ENCODE assay signal across 8 mouse cellular contexts in the genomic region with DNA sequence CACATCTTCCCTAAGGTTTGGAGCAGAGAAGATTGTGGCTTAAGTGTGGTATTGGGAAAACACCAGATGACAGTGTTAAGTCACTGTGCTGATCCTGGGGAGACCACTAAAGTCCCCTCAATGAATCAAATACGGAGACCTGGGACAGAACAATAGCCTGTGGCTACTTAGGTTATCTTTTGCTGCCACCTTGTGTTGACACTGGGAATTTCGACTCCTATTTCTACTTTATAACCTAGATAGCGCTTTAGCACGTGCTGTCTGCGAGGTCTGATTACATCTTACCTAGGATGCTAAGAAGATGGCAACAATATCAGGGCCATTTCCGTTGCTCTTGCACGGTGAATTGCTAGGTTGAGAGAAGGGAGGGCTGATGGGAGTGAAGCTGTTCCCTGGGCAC. TPM values are rescaled to one million over a fixed set of nuclear protein-coding genes. Genes with fewer than 3 reads are reported as not detected.
DNase-seq lines count a peak whose midpoint lies in the region; ATAC-seq and TF ChIP-seq lines count a peak whose summit lies in the region.

No protein-coding gene starts in this region.

- H3K27me3 ChIP-seq in intestine, embryonic 16.5 days (replicated peaks; ENCODE audit: control insufficient read depth, insufficient read depth, low read length), result 0 out of 2 replicates have a peak, but pooled peaks cover 10% of the 10 kb centered on the region
- peaks cover 8% of the 10 kb centered on the region; the same call in 1 of the 2 replicates for H3K27me3 ChIP-seq in midbrain, embryonic 11.5 days (ENCODE audit: control insufficient read depth, insufficient read depth, low read length)
- H3K27me3 ChIP-seq in spleen, adult 2 months (ENCODE audit: control insufficient read depth, insufficient read depth, low read length), result no peaks in the 10 kb centered on the region

- no peak overlapping the region for H3K4me2 ChIP-seq in intestine, embryonic 16.5 days (ENCODE audit: low read depth, low read length)
- no peak overlapping the region for H3K4me2 ChIP-seq in midbrain, embryonic 11.5 days

- H3K4me1 ChIP-seq in intestine, embryonic 16.5 days (ENCODE audit: control insufficient read depth, insufficient read depth, low read length), result peaks cover 5% of the 10 kb centered on the region; the same call in 1 of the 2 replicates
- H3K4me1 ChIP-seq in midbrain, embryonic 11.5 days (ENCODE audit: control insufficient read depth, insufficient read depth, low read length), result peaks cover 14% of the 10 kb centered on the region
- H3K4me1 ChIP-seq in spleen, adult 2 months (ENCODE audit: control insufficient read depth, insufficient read depth, insufficient read length), result 0 out of 2 replicates have a peak, but pooled peaks cover 3% of the 10 kb centered on the region

- TF ChIP-seq CTCF in spleen, adult 2 months (IDR thresholded peaks at IDR 0.05; ENCODE audit: extremely low read depth, insufficient read depth, insufficient read length, insufficient replicate concordance), result peak; percentile 23; the same call in 1 of the 2 replicates

- TF ChIP-seq POLR2A in spleen, adult 2 months (IDR thresholded peaks at IDR 0.05; ENCODE audit: low read depth, low read length), result no peak

- H3K9me3 ChIP-seq in intestine, embryonic 16.5 days (ENCODE audit: control insufficient read depth, low read length), result no peaks in the 10 kb centered on the region
- no peaks in the 10 kb centered on the region for H3K9me3 ChIP-seq in midbrain, embryonic 11.5 days (ENCODE audit: control insufficient read depth, low read length)

- peak; percentile 80 for DNase-seq in urinary bladder, postnatal 14 days (ENCODE audit: low spot score)
- DNase-seq in urinary bladder, postnatal 4 days (ENCODE audit: low spot score in 2 of 2), result no peak
- DNase-seq in cerebellum, adult 9-11 months, result peak; percentile 73
- peak; percentile 64 to 94 for DNase-seq in frontal cortex, adult 2 months (ENCODE audit: extremely low spot score in 1 of 2, low spot score in 1 of 2)
- peak; percentile 85 for DNase-seq in left cerebral cortex, postnatal 25 days (ENCODE audit: low spot score in 2 of 2)
- DNase-seq in midbrain, embryonic 11.5 days (ENCODE audit: low spot score, missing footprints), result peak; percentile 99
- DNase-seq in spleen, adult 2 months (ENCODE audit: low read depth in 1 of 2, low spot score in 2 of 2), result peak; percentile 56 to 63

- H3K36me3 ChIP-seq in intestine, embryonic 16.5 days (ENCODE audit: control insufficient read depth, insufficient read depth, low read length), result no peaks in the 10 kb centered on the region
- no peaks in the 10 kb centered on the region for H3K36me3 ChIP-seq in midbrain, embryonic 11.5 days (ENCODE audit: control insufficient read depth, insufficient read depth, low read length)
- H3K36me3 ChIP-seq in spleen, adult 2 months (ENCODE audit: control insufficient read depth, insufficient read depth, low read length), result no peaks in the 10 kb centered on the region

- no peak overlapping the region for H3K27ac ChIP-seq in intestine, embryonic 16.5 days (ENCODE audit: low read length)
- H3K27ac ChIP-seq in midbrain, embryonic 11.5 days (ENCODE audit: low read depth, low read length), result no peak overlapping the region
- H3K27ac ChIP-seq in spleen, adult 2 months (ENCODE audit: insufficient read depth, low read length), result no peak overlapping the region

- no peak overlapping the region for H3K9ac ChIP-seq in intestine, embryonic 16.5 days (ENCODE audit: low read depth, low read length)
- no peak overlapping the region for H3K9ac ChIP-seq in midbrain, embryonic 11.5 days (ENCODE audit: low read length)

- ATAC-seq in intestine, embryonic 16.5 days, result 0 out of 2 replicates have a peak, but pooled peaks have one; percentile 45
- ATAC-seq in midbrain, embryonic 11.5 days (ENCODE audit: low FRiP score), result peak; percentile 43

- no peak overlapping the region for H3K4me3 ChIP-seq in intestine, embryonic 16.5 days (ENCODE audit: low read length)
- H3K4me3 ChIP-seq in midbrain, embryonic 11.5 days (ENCODE audit: low read depth, low read length), result no peak overlapping the region
- H3K4me3 ChIP-seq in spleen, adult 2 months (ENCODE audit: extremely low read depth, insufficient read depth, insufficient read length), result no peak overlapping the region

- intact Hi-C loops in left cerebral cortex, postnatal 25 days (cut with DNase I), result loop anchor here (5.0 kb wide), 3 partner anchors 73 to 168 kb away; no protein-coding TSS in a partner anchor

- whole genome bisulfite sequencing in intestine, embryonic 16.5 days, result under 1% methylated on average over 7 of the region's 7 CpGs
- WGBS in midbrain, embryonic 11.5 days, result 1% methylated on average over 7 of the region's 7 CpGs
- WGBS in spleen, adult 2 months, result 2% methylated on average over 7 of the region's 7 CpGs

RNA-seq across cellular contexts. Expression of a gene that starts 1.3 kb away (rescaled TPM):
- 8.0 and 9.2 TPM in 2 replicates for polyA plus RNA-seq in frontal cortex, adult 2 months (2012; rRNA removed)
- polyA plus RNA-seq in intestine, embryonic 16.5 days (2015; fragmentation: Nextera tagmentation; extraction: Ambion mirVana), result 0.05 TPM in 1 of 2 replicates, not detected in the other
- total RNA-seq in left cerebral cortex, postnatal 25 days (2021), result 1 to 10 TPM; 3.3 to 4.7 TPM
- polyA plus RNA-seq in midbrain, embryonic 11.5 days (2014; fragmentation: Nextera tagmentation; extraction: Ambion mirVana), result 0.23 and 0.25 TPM in 2 replicates
- 0.53 and 0.55 TPM in 2 replicates for polyA plus RNA-seq in spleen, adult 2 months (2012; rRNA removed)

RNA-seq across cellular contexts. Expression of a gene that starts 13.3 kb away (rescaled TPM):
- polyA plus RNA-seq in frontal cortex, adult 2 months (2012; rRNA removed), result 0.17 and 0.24 TPM in 2 replicates
- polyA plus RNA-seq in intestine, embryonic 16.5 days (2015; fragmentation: Nextera tagmentation; extraction: Ambion mirVana), result 3.1 and 3.4 TPM in 2 replicates
- under 1 TPM; 0.32 to 0.34 TPM for total RNA-seq in left cerebral cortex, postnatal 25 days (2021)
- 0.44 and 0.48 TPM in 2 replicates for polyA plus RNA-seq in midbrain, embryonic 11.5 days (2014; fragmentation: Nextera tagmentation; extraction: Ambion mirVana)
- polyA plus RNA-seq in spleen, adult 2 months (2012; rRNA removed), result 0.75 and 0.88 TPM in 2 replicates

RNA-seq across cellular contexts. Expression of a gene that starts 58.2 kb away (rescaled TPM):
- 19.2 and 20.1 TPM in 2 replicates for polyA plus RNA-seq in frontal cortex, adult 2 months (2012; rRNA removed)
- 39.5 and 42.2 TPM in 2 replicates for polyA plus RNA-seq in intestine, embryonic 16.5 days (2015; fragmentation: Nextera tagmentation; extraction: Ambion mirVana)
- 10 to 100 TPM in 1 of 2 experiments, 1 to 10 TPM in 1; 8.4 to 10.8 TPM for total RNA-seq in left cerebral cortex, postnatal 25 days (2021)
- polyA plus RNA-seq in midbrain, embryonic 11.5 days (2014; fragmentation: Nextera tagmentation; extraction: Ambion mirVana), result 10.7 and 10.8 TPM in 2 replicates
- 41.7 and 56.1 TPM in 2 replicates for polyA plus RNA-seq in spleen, adult 2 months (2012; rRNA removed)

Comparison
In these comparisons a context has a peak if more than half of its experiments do, and no peak if none do; other contexts are left out.
1. DNase-seq: peak in urinary bladder, postnatal 14 days (single experiment), cerebellum, adult 9-11 months (single experiment), frontal cortex, adult 2 months (2 of 2), left cerebral cortex, postnatal 25 days (2 of 2), midbrain, embryonic 11.5 days (single experiment) and spleen, adult 2 months (2 of 2); none in urinary bladder, postnatal 4 days (0 of 2).